Mouse (Mus musculus): ENCODE measurements around the gene Myom1.

Gene Myom1

GRCm38 (mm10) chr17:71136384-71137333, 134.2 kb downstream of the Myom1 start:
- DNase-seq (ENCODE audit: low read depth), result no peak

GRCm38 (mm10) chr17:71137334-71137721, 134.9 kb downstream of the Myom1 start:
- DNase-seq (ENCODE audit: low read depth), result no peak

- no peak for DNase-seq (ENCODE audit: low read depth)
These were observed 139.6 kb downstream of the Myom1 start for GRCm38 (mm10) chr17:71142068-71142467.

- no peak for DNase-seq (ENCODE audit: low read depth)
These were observed 140.7 kb downstream of the Myom1 start for GRCm38 (mm10) chr17:71143155-71143554.

GRCm38 (mm10) chr17:71144322-71145116, 142.1 kb downstream of the Myom1 start:
- DNase-seq (ENCODE audit: low read depth), result no peak

- DNase-seq (ENCODE audit: low read depth), result no peak
These were observed 143.0 kb downstream of the Myom1 start for GRCm38 (mm10) chr17:71145248-71145961.

- no peak for DNase-seq (ENCODE audit: low read depth)
These were observed 150.9 kb downstream of the Myom1 start for GRCm38 (mm10) chr17:71153356-71153755.

GRCm38 (mm10) chr17:71155271-71155670, 152.8 kb downstream of the Myom1 start:
- no peak for DNase-seq (ENCODE audit: low read depth)

- no peak for DNase-seq (ENCODE audit: low read depth)
These were observed 156.7 kb downstream of the Myom1 start for GRCm38 (mm10) chr17:71159152-71159567.

GRCm38 (mm10) chr17:71159720-71160119, 157.3 kb downstream of the Myom1 start:
- DNase-seq (ENCODE audit: low read depth), result no peak

GRCm38 (mm10) chr17:71160244-71160995, 158.0 kb downstream of the Myom1 start:
- DNase-seq (ENCODE audit: low read depth), result no peak

- DNase-seq (ENCODE audit: low read depth), result no peak
These were observed 162.6 kb downstream of the Myom1 start for GRCm38 (mm10) chr17:71164991-71165390.

- no peak for DNase-seq (ENCODE audit: low read depth)
These were observed 165.9 kb downstream of the Myom1 start for GRCm38 (mm10) chr17:71168205-71168815.

- DNase-seq (ENCODE audit: low read depth), result no peak
These were observed 166.4 kb downstream of the Myom1 start for GRCm38 (mm10) chr17:71168846-71169245.

- no peak for DNase-seq (ENCODE audit: low read depth)
These were observed 167.2 kb downstream of the Myom1 start for GRCm38 (mm10) chr17:71169639-71170038.

GRCm38 (mm10) chr17:71171161-71171560, 168.7 kb downstream of the Myom1 start:
- DNase-seq (ENCODE audit: low read depth), result no peak

Data from c-Kit-positive CD71-negative TER-119-negative erythroid progenitor cells, embryonic 14.5 days (primary cell).